Mouse (Mus musculus) forebrain, embryonic 14.5 days (tissue): ENCODE measurements at regions not wholly inside any gene's neighbourhood (a gene's known extent, or its start where the extent isn't known, plus 50 kb on each side); places are given as distances from the start of the nearest gene placed in this dataset.

Experiments used
- ATAC-seq: fragments of 200-750 bp; cut with Nextera tagmentation; 2 replicates; pipeline ENCODE4 v1.8.0; 2017; ENCODE audit warnings: mild to moderate bottlenecking, moderate library complexity
- DNase-seq: peaks from one replicate; pipeline ENCODE4 v3.0.0-alpha.2; 2015; ENCODE audit warnings: low spot score
- H3K27ac ChIP-seq: fragments of 300-500 bp; sonication (generic); 2 replicates; pipeline ENCODE4 v1.5.1; 2014; ENCODE audit warnings: low read depth, mild to moderate bottlenecking, control low read depth, low read length, moderate library complexity
- H3K27me3 ChIP-seq: fragments of 300-500 bp; sonication (generic); replicated peaks from 2 replicates; pipeline ENCODE4 v1.6.1; 2014; ENCODE audit warnings: low read length, control low read depth, mixed read lengths; ENCODE audit not compliant: control insufficient read depth, insufficient read depth
- H3K36me3 ChIP-seq: fragments of 300-500 bp; sonication (generic); 2 replicates; pipeline ENCODE4 v1.6.1; 2014; ENCODE audit warnings: low read length, control low read depth; ENCODE audit not compliant: control insufficient read depth, insufficient read depth
- H3K4me1 ChIP-seq: fragments of 300-500 bp; sonication (generic); 2 replicates; pipeline ENCODE4 v1.6.1; 2014; ENCODE audit warnings: antibody characterized with exemption, low read length, control low read depth; ENCODE audit not compliant: control insufficient read depth, insufficient read depth
- H3K4me2 ChIP-seq: fragments of 300-500 bp; sonication (generic); 2 replicates; pipeline ENCODE4 v1.6.1; 2014; ENCODE audit warnings: mild to moderate bottlenecking, control low read depth, low read length
- H3K4me3 ChIP-seq: fragments of 300-500 bp; sonication (generic); 2 replicates; pipeline ENCODE4 v1.5.1; 2014; ENCODE audit warnings: low read depth, low read length, control low read depth
- H3K9ac ChIP-seq: fragments of 300-500 bp; sonication (generic); 2 replicates; pipeline ENCODE4 v1.6.1; 2014; ENCODE audit warnings: mild to moderate bottlenecking, low read length, control low read depth, moderate library complexity
- H3K9me3 ChIP-seq: fragments of 300-500 bp; sonication (generic); replicated peaks from 2 replicates; pipeline ENCODE4 v1.6.1; 2016; ENCODE audit warnings: low read length, control low read depth, mixed read lengths; ENCODE audit not compliant: control insufficient read depth
- WGBS: fragments of 180-500 bp; shearing (Covaris S2); extraction: QIAGEN DNeasy Blood & Tissue Kit; methylation state at CpG from one replicate; pipeline ENCODE4 v1.1.7; 2014; 5-methylcytosine and 5-hydroxymethylcytosine counted together

GRCm38 (mm10) chr15:57572460-57572859, 95.0 kb upstream of the Slc22a22 start:
- Histone ChIP-seq H3K27me3 (no peaks in the 10 kb centered on the region), H3K36me3 (no peaks in the 10 kb centered on the region), H3K27ac (no peak overlapping the region), H3K9me3 (no peaks in the 10 kb centered on the region), H3K9ac (no peak overlapping the region), H3K4me3 (no peak overlapping the region), H3K4me1 (no peaks in the 10 kb centered on the region), H3K4me2 (no peak overlapping the region)
- 91% methylated on average over 3 of the region's 3 CpGs for WGBS
- DNase-seq (no peak), ATAC-seq (no peak)

DNA sequence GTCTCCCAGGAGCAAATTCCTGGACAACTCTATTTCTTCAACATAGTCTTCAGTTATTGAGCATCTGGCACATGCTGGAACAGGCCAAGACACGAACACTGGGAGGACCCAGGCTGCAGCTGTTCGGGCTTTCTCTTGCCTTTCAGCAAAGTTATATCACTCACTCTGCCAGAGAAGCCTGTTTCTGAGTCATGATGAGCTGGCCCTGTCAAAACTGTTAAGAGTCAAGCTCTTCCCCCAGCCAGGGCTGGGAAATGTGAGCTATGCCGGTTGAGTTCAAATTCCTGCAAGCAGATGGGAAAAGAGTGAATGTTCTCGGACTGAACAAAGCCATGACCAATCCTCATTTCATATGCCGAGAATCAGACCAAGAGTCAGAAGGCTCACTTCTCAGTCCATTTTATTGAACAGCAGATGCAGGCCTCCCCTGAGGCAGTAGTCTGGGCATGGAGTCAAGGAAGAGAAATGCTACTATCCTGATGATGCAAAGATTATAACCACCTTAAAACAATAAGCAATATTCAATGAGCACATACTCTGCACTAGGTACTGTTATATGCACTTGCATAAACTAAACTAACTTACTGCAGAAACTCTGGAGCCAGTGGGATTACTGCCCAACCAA, 90.7 kb upstream of the Slc22a22 start:
- DNase-seq (no peak), ATAC-seq (no peak)
- WGBS, result 88% methylated on average over 5 of the region's 5 CpGs
- H3K9me3 ChIP-seq, result no peaks in the 10 kb centered on the region
- H3K36me3 ChIP-seq, result no peaks in the 10 kb centered on the region
- no peak overlapping the region for H3K4me2 ChIP-seq
- H3K9ac ChIP-seq, result no peak overlapping the region
- no peak overlapping the region for H3K27ac ChIP-seq
- no peaks in the 10 kb centered on the region for H3K27me3 ChIP-seq
- no peak overlapping the region for H3K4me3 ChIP-seq
- H3K4me1 ChIP-seq, result no peaks in the 10 kb centered on the region

DNA sequence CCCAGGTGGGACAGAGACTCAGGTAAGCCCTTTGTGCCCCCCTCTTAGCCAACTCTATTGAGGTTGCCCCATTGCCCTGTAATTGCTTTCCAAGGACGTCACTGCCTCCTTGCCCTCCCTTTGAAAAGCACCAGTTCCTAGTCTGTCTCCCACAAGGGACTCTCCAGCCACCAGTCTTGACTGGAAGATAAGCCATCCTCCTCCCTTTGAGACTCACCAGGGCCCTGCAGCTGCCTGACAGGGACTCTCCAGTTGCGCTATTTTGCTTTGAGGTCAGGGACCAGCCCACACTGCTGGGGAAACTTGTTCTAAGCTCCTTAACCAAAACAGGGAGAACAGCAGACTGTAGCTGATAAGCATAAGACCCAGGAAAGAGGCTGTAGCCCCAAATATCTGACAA, 69.7 kb upstream of the Slc22a22 start:
- ATAC-seq, result no peak
- 52% methylated on average over 2 of the region's 2 CpGs for WGBS
- H3K4me2 ChIP-seq, result no peak overlapping the region

DNA sequence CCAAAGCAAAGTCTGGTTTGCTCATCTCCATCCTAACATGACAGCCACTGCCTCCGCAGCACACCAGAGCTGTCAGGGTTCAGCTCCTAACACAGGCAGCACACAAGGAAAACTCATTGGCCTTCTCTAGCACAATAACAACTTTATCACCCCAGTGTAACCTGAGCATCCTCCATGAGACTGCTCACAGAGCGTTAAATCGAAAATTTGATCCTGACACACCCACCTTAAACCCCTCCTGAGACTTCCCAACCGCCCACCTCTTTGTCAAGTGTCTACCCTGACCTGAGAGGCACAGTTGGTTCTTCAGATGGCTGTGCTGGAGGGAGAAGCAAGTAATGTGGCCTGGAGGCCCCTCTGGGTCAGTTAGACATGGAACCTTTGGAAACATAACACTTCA, 67.7 kb upstream of the Slc22a22 start:
- Histone ChIP-seq H3K36me3 (no peaks in the 10 kb centered on the region), H3K4me3 (no peak overlapping the region), H3K27ac (no peak overlapping the region), H3K27me3 (no peaks in the 10 kb centered on the region), H3K9ac (no peak overlapping the region), H3K4me1 (no peaks in the 10 kb centered on the region), H3K9me3 (no peaks in the 10 kb centered on the region), H3K4me2 (no peak overlapping the region)
- DNase-seq, result no peak
- whole genome bisulfite sequencing, result 73% methylated on average over 4 of the region's 4 CpGs
- ATAC-seq, result no peak

More for the DNA sequence above, 69.7 kb upstream of the Slc22a22 start:
- H3K9ac ChIP-seq, result no peak overlapping the region
- no peak overlapping the region for H3K27ac ChIP-seq
- no peaks in the 10 kb centered on the region for H3K36me3 ChIP-seq
- H3K9me3 ChIP-seq, result no peaks in the 10 kb centered on the region
- no peaks in the 10 kb centered on the region for H3K27me3 ChIP-seq
- H3K4me3 ChIP-seq, result no peak overlapping the region
- DNase-seq, result no peak
- no peaks in the 10 kb centered on the region for H3K4me1 ChIP-seq

GRCm38 (mm10) chr15:57543985-57544384, 66.6 kb upstream of the Slc22a22 start:
- DNase-seq, result peak; percentile 19
- no peak overlapping the region for H3K4me2 ChIP-seq
- no peaks in the 10 kb centered on the region for H3K27me3 ChIP-seq
- WGBS, result 81% methylated on average over 3 of the region's 3 CpGs
- no peak overlapping the region for H3K27ac ChIP-seq
- H3K36me3 ChIP-seq, result no peaks in the 10 kb centered on the region
- no peaks in the 10 kb centered on the region for H3K4me1 ChIP-seq
- H3K4me3 ChIP-seq, result no peak overlapping the region
- no peak for ATAC-seq
- H3K9ac ChIP-seq, result no peak overlapping the region
- no peaks in the 10 kb centered on the region for H3K9me3 ChIP-seq

- Histone ChIP-seq H3K9ac (no peak overlapping the region), H3K4me3 (no peak overlapping the region), H3K36me3 (no peaks in the 10 kb centered on the region), H3K27ac (no peak overlapping the region), H3K27me3 (no peaks in the 10 kb centered on the region), H3K4me2 (no peak overlapping the region), H3K9me3 (no peaks in the 10 kb centered on the region), H3K4me1 (no peaks in the 10 kb centered on the region)
- peak; percentile 18 for DNase-seq
- no peak for ATAC-seq
- 29% methylated on average over 3 of the region's 3 CpGs for WGBS
Observed at GRCm38 (mm10) chr15:57542630-57543029, 65.2 kb upstream of the Slc22a22 start.

- Histone ChIP-seq H3K4me2 (no peak overlapping the region), H3K4me3 (no peak overlapping the region), H3K9ac (no peak overlapping the region), H3K27me3 (no peaks in the 10 kb centered on the region), H3K4me1 (peaks cover 5% of the 10 kb centered on the region; the same call in 1 of the 2 replicates), H3K9me3 (no peaks in the 10 kb centered on the region), H3K27ac (no peak overlapping the region), H3K36me3 (no peaks in the 10 kb centered on the region)
- WGBS, result 91% methylated on average over 2 of the region's 2 CpGs
- ATAC-seq (no peak), DNase-seq (no peak)
Observed at GRCm38 (mm10) chr15:57535514-57535913, 58.1 kb upstream of the Slc22a22 start.
